Mouse (Mus musculus) CH12.LX (cell line): ENCODE measurements around the gene Catsperg2. TPM values are rescaled to one million over a fixed set of nuclear protein-coding genes. Genes with fewer than 3 reads are reported as not detected.

Experiments used
- DNase-seq: peaks from one replicate; pipeline ENCODE4 v3.0.0-alpha.2; 2013; ENCODE audit errors: extremely low read depth
- H3K27ac ChIP-seq: 2 replicates; pipeline ENCODE4 v1.5.1; 2012; ENCODE audit warnings: low read depth, mild to moderate bottlenecking, control low read depth, moderate library complexity; ENCODE audit not compliant: insufficient read depth
- H3K27me3 ChIP-seq: replicated peaks from 2 replicates; pipeline ENCODE3; 2012; ENCODE audit warnings: inconsistent platforms
- H3K36me3 ChIP-seq, 2 experiments: replicated peaks in 1 of 2; 2 replicates each; pipeline versions ENCODE3 to v1.6.1; 2012; ENCODE audit warnings: inconsistent platforms in 1 of 2, low read length in 1 of 2, mild to moderate bottlenecking in 1 of 2, mixed read lengths in 1 of 2, moderate library complexity in 1 of 2; ENCODE audit not compliant: control insufficient read depth in 1 of 2, insufficient read depth in 1 of 2
- H3K4me1 ChIP-seq, 2 experiments: 2 replicates each; pipeline ENCODE4 v1.6.1; 2012; ENCODE audit warnings: inconsistent platforms in 1 of 2, moderate library complexity in 1 of 2; ENCODE audit not compliant: insufficient read depth in 2 of 2, control insufficient read depth in 1 of 2
- H3K4me2 ChIP-seq: 2 replicates; pipeline ENCODE4 v1.6.1; 2012; ENCODE audit warnings: low read depth, mild to moderate bottlenecking, control low read depth; ENCODE audit not compliant: poor library complexity, insufficient read depth, severe bottlenecking
- H3K4me3 ChIP-seq, 3 experiments: fragments of 150-350 bp in 1 of 3; sonication (generic) in 1 of 3; replicated peaks in 1 of 3; 2 replicates each; pipeline versions ENCODE3 to v1.5.1; 2011 to 2012; ENCODE audit warnings: low read depth in 2 of 3, low read length in 2 of 3, mild to moderate bottlenecking in 2 of 3, moderate library complexity in 2 of 3, control low read depth in 1 of 3, improper control_type of control experiment in 1 of 3, inconsistent platforms in 1 of 3, mixed read lengths in 1 of 3; ENCODE audit not compliant: poor library complexity in 1 of 3
- H3K79me2 ChIP-seq: replicated peaks from 2 replicates; pipeline ENCODE4 v1.6.1; 2012; ENCODE audit warnings: mild to moderate bottlenecking, moderate library complexity; ENCODE audit not compliant: control insufficient read depth, poor library complexity, insufficient read depth, severe bottlenecking; ENCODE audit errors: extremely low read depth
- H3K9ac ChIP-seq: 2 replicates; pipeline ENCODE4 v1.6.1; 2012; ENCODE audit warnings: low read depth, mild to moderate bottlenecking, control low read depth, moderate library complexity; ENCODE audit not compliant: insufficient read depth
- H3K9me3 ChIP-seq: replicated peaks from 2 replicates; pipeline ENCODE3; 2012; ENCODE audit warnings: low read length, inconsistent platforms, mixed read lengths
- BHLHE40 ChIP-seq: IDR thresholded peaks from 2 replicates; pipeline ENCODE4 v1.6.1; 2011; ENCODE audit warnings: mild to moderate bottlenecking, low read depth, low read length, improper control_type of control experiment
- CHD1 ChIP-seq: IDR thresholded peaks from 2 replicates; pipeline ENCODE4 v1.6.1; 2012; ENCODE audit warnings: low read depth, low read length, improper control_type of control experiment, inconsistent platforms
- CHD2 ChIP-seq: IDR thresholded peaks from 2 replicates; pipeline ENCODE4 v1.6.1; 2011; ENCODE audit warnings: low read length, improper control_type of control experiment
- CTCF ChIP-seq, 2 experiments: IDR thresholded peaks in 1 of 2; conservative IDR thresholded peaks in 1 of 2; 2 replicates each; pipeline ENCODE4 v1.5.1; 2011 to 2012; ENCODE audit warnings: low read depth in 2 of 2, low read length in 2 of 2, improper control_type of control experiment in 1 of 2, inconsistent platforms in 1 of 2, mild to moderate bottlenecking in 1 of 2, moderate library complexity in 1 of 2
- ELF1 ChIP-seq: IDR thresholded peaks from 2 replicates; pipeline ENCODE4 v1.6.1; 2014; ENCODE audit warnings: low read depth, mild to moderate bottlenecking, inconsistent platforms, low read length, improper control_type of control experiment
- EP300 ChIP-seq: IDR thresholded peaks from 2 replicates; pipeline ENCODE4 v1.6.1; 2011; ENCODE audit warnings: low read length, improper control_type of control experiment
- ETS1 ChIP-seq: conservative IDR thresholded peaks from 2 replicates; pipeline ENCODE4 v1.6.1; 2012; ENCODE audit warnings: low read depth, mild to moderate bottlenecking, inconsistent platforms, low read length, improper control_type of control experiment, moderate library complexity
- HCFC1 ChIP-seq: IDR thresholded peaks from 2 replicates; pipeline ENCODE4 v1.6.1; 2012; ENCODE audit warnings: low read depth, mild to moderate bottlenecking, inconsistent platforms, low read length, improper control_type of control experiment
- IRF4 ChIP-seq: IDR thresholded peaks from 2 replicates; pipeline ENCODE4 v1.6.1; 2014; ENCODE audit warnings: low read depth, mild to moderate bottlenecking, inconsistent platforms, low read length, improper control_type of control experiment
- JUND ChIP-seq: conservative IDR thresholded peaks from 2 replicates; pipeline ENCODE4 v1.6.1; 2011; ENCODE audit warnings: low read depth, low read length, improper control_type of control experiment
- KAT2A ChIP-seq: IDR thresholded peaks from 2 replicates; pipeline ENCODE4 v1.6.1; 2012; ENCODE audit warnings: low read length, improper control_type of control experiment, inconsistent platforms; ENCODE audit not compliant: insufficient replicate concordance
- MAFK ChIP-seq: IDR thresholded peaks from 2 replicates; pipeline ENCODE4 v1.6.1; 2011; ENCODE audit warnings: low read length, improper control_type of control experiment; ENCODE audit not compliant: insufficient replicate concordance
- MAX ChIP-seq: IDR thresholded peaks from 2 replicates; pipeline ENCODE4 v1.6.1; 2011; ENCODE audit warnings: low read length, improper control_type of control experiment
- MAZ ChIP-seq: IDR thresholded peaks from 2 replicates; pipeline ENCODE4 v1.6.1; 2012; ENCODE audit warnings: low read depth, mild to moderate bottlenecking, inconsistent platforms, low read length, improper control_type of control experiment, moderate library complexity
- MEF2A ChIP-seq: IDR thresholded peaks from 2 replicates; pipeline ENCODE4 v1.6.1; 2014; ENCODE audit warnings: low read depth, mild to moderate bottlenecking, inconsistent platforms, low read length, improper control_type of control experiment, borderline replicate concordance
- MXI1 ChIP-seq: IDR thresholded peaks from 2 replicates; pipeline ENCODE4 v1.6.1; 2011; ENCODE audit warnings: mild to moderate bottlenecking, low read depth, low read length, improper control_type of control experiment
- MYC ChIP-seq: IDR thresholded peaks from 2 replicates; pipeline ENCODE4 v1.6.1; 2011; ENCODE audit warnings: low read depth, mild to moderate bottlenecking, improper control_type of control experiment, low read length
- NELFE ChIP-seq: IDR thresholded peaks from 2 replicates; pipeline ENCODE4 v1.6.1; 2011; ENCODE audit warnings: low read depth, low read length, improper control_type of control experiment
- PAX5 ChIP-seq: IDR thresholded peaks from 2 replicates; pipeline ENCODE4 v1.6.1; 2012; ENCODE audit warnings: low read length, inconsistent platforms, mixed read lengths
- POLR2A ChIP-seq: IDR thresholded peaks from 2 replicates; pipeline ENCODE4 v1.6.1; 2011; ENCODE audit warnings: low read depth, mild to moderate bottlenecking, improper control_type of control experiment, low read length
- POLR2AphosphoS2 ChIP-seq: IDR thresholded peaks from 2 replicates; pipeline ENCODE4 v1.6.1; 2011; ENCODE audit warnings: low read depth, low read length, improper control_type of control experiment
- RCOR1 ChIP-seq: conservative IDR thresholded peaks from 2 replicates; pipeline ENCODE4 v1.6.1; 2012; ENCODE audit warnings: low read depth, mild to moderate bottlenecking, inconsistent platforms, low read length, improper control_type of control experiment
- SIN3A ChIP-seq: IDR thresholded peaks from 2 replicates; pipeline ENCODE4 v1.6.1; 2012; ENCODE audit warnings: low read length, improper control_type of control experiment, inconsistent platforms
- TBP ChIP-seq: conservative IDR thresholded peaks from 2 replicates; pipeline ENCODE4 v1.6.1; 2011; ENCODE audit warnings: low read depth, low read length, improper control_type of control experiment
- TCF12 ChIP-seq: IDR thresholded peaks from 2 replicates; pipeline ENCODE4 v1.6.1; 2014; ENCODE audit warnings: low read depth, mild to moderate bottlenecking, inconsistent platforms, low read length, improper control_type of control experiment
- UBTF ChIP-seq: IDR thresholded peaks from 2 replicates; pipeline ENCODE4 v1.6.1; 2012; ENCODE audit warnings: low read depth, mild to moderate bottlenecking, inconsistent platforms, low read length, improper control_type of control experiment, moderate library complexity
- USF1 ChIP-seq: IDR thresholded peaks from 2 replicates; pipeline ENCODE4 v1.6.1; 2014; ENCODE audit warnings: low read depth, mild to moderate bottlenecking, inconsistent platforms, low read length, improper control_type of control experiment
- USF2 ChIP-seq: conservative IDR thresholded peaks from 2 replicates; pipeline ENCODE4 v1.6.1; 2011; ENCODE audit warnings: low read depth, low read length, improper control_type of control experiment
- ZC3H11A ChIP-seq: IDR thresholded peaks from 2 replicates; pipeline ENCODE4 v1.6.1; 2012; ENCODE audit warnings: low read depth, mild to moderate bottlenecking, inconsistent platforms, low read length, improper control_type of control experiment
- ZKSCAN1 ChIP-seq: IDR thresholded peaks from 2 replicates; pipeline ENCODE4 v1.6.1; 2012; ENCODE audit warnings: low read depth, inconsistent platforms, low read length, improper control_type of control experiment, borderline replicate concordance
- ZMIZ1 ChIP-seq: IDR thresholded peaks from 2 replicates; pipeline ENCODE4 v1.6.1; 2012; ENCODE audit warnings: low read depth, mild to moderate bottlenecking, inconsistent platforms, low read length, improper control_type of control experiment
- ZNF384 ChIP-seq: IDR thresholded peaks from 2 replicates; pipeline ENCODE4 v1.6.1; 2012; ENCODE audit warnings: low read depth, low read length, improper control_type of control experiment, inconsistent platforms
- dilution Hi-C: fragments of 300-500 bp; cut with MboI; formaldehyde crosslinking; loops from 2 replicates; pipeline ENCODE4 v1.14.3; 2020; ENCODE audit warnings: low sequenced_read_pairs; ENCODE audit not compliant: extremely low pct_unique_long_range_greater_than_20kb, extremely low pct_ligation_motif_present
- in situ Hi-C: fragments of 300-500 bp; cut with MboI; formaldehyde crosslinking; loops from 3 replicates; pipeline ENCODE4 v1.14.3; 2019; ENCODE audit warnings: low sequenced_read_pairs, low pct_ligation_motif_present, low pct_unique_long_range_greater_than_20kb, mixed read lengths
- polyA plus RNA-seq: library from polyadenylated mRNA; unstranded; fragments of >175 nt; gene quantifications from 2 replicates; pipeline ENCODE4 v1.2.1, GENCODE M21; 2012; ENCODE audit warnings: low read depth; ENCODE audit not compliant: insufficient read length
- total RNA-seq, 2 experiments: library from RNA; depleted of rRNA; stranded (reverse); fragments of 300-350 nt in 1 of 2; fragments of >200 nt in 1 of 2; gene quantifications; 2 replicates each; pipeline ENCODE4 v1.2.3; 2012 to 2014

Catsperg2 gene
- total and polyA plus RNA-seq, 3 experiments, result 0.04 TPM; not detected in 2

- TF ChIP-seq MXI1 (peak; percentile 85; the same call in 1 of the 2 replicates), TCF12 (peak; percentile 75), POLR2A (peak; percentile 84), POLR2AphosphoS2 (peak; percentile 83; the same call in 1 of the 2 replicates), TBP (peak; percentile 98), IRF4 (peak; percentile 80), EP300 (peak; percentile 4; the same call in 1 of the 2 replicates), ETS1 (peak; percentile 56), RCOR1 (0 out of 2 replicates have a peak, but pooled peaks have one; percentile 15)
These were observed 41.5 kb upstream of the Catsperg2 start, which contains the start of gene Zfp84 (continued) for GRCm38 (mm10) chr7:29768090-29768900.

- DNase-seq, result peak; percentile 84
- H3K4me1 ChIP-seq, result peaks cover 2 to 41% of the 10 kb centered on the region in 2 experiments; a peak in 3 of 4 replicates
- dilution Hi-C loops (no loop called here), in situ Hi-C loops (loop anchor here (5.0 kb wide), 1 partner anchor 40 kb away; the partner anchor contains the start of gene Catsperg2)
- peaks cover 9 to 21% of the 10 kb centered on the region in 2 experiments for H3K36me3 ChIP-seq
- H3K4me2 ChIP-seq, result peak overlapping the region; percentile 53
- peak overlapping the region; percentile 55 to 58 (median 58) for H3K4me3 ChIP-seq
- peak overlapping the region; percentile 82 for H3K9ac ChIP-seq
- H3K9me3 ChIP-seq, result peaks cover 3% of the 10 kb centered on the region
- peaks cover 23% of the 10 kb centered on the region for H3K79me2 ChIP-seq
- peak overlapping the region; percentile 8; the same call in 1 of the 2 replicates for H3K27ac ChIP-seq
- H3K27me3 ChIP-seq, result no peaks in the 10 kb centered on the region
- TF ChIP-seq MYC, result peak; percentile 67; the same call in 1 of the 2 replicates
- peak; percentile 24; the same call in 1 of the 2 replicates for TF ChIP-seq MAFK
- peak; percentile 88; the same call in 1 of the 2 replicates for TF ChIP-seq KAT2A
- TF ChIP-seq RCOR1, result no peak
- TF ChIP-seq UBTF, result no peak
- TF ChIP-seq CHD1, result no peak
- TF ChIP-seq POLR2A, result peak; percentile 60
- peak; percentile 53 for TF ChIP-seq TCF12
- TF ChIP-seq USF2, result no peak
- TF ChIP-seq MEF2A, result peak; percentile 16; the same call in 1 of the 2 replicates
- TF ChIP-seq SIN3A, result peak; percentile 58; the same call in 1 of the 2 replicates
- no peak for TF ChIP-seq ETS1
- TF ChIP-seq ZNF384, result no peak
- 0 out of 2 replicates have a peak, but pooled peaks have one; percentile 38 for TF ChIP-seq ELF1
- 0 out of 2 replicates have a peak, but pooled peaks have one; percentile 55 for TF ChIP-seq ZMIZ1
- TF ChIP-seq ZC3H11A, result no peak
- peak; percentile 61 for TF ChIP-seq JUND
- no peak for TF ChIP-seq EP300
- 0 out of 2 replicates have a peak, but pooled peaks have one; percentile 29 for TF ChIP-seq BHLHE40
- no peak for TF ChIP-seq USF1
- peak; percentile 69; the same call in 1 of the 2 replicates for TF ChIP-seq MXI1
- TF ChIP-seq MAZ, result no peak
- TF ChIP-seq ZKSCAN1, result no peak
- TF ChIP-seq HCFC1, result peak; percentile 94
- TF ChIP-seq IRF4, result peak; percentile 55
- TF ChIP-seq PAX5, result no peak
- peak; percentile 36; the same call in 1 of the 2 replicates for TF ChIP-seq CHD2
- peak; percentile 66 for TF ChIP-seq MAX
- TF ChIP-seq NELFE, result peak; percentile 55; the same call in 1 of the 2 replicates
- no peak for TF ChIP-seq CTCF (conservative IDR thresholded peaks at IDR 0.05 in 1 of 2, IDR thresholded peaks at IDR 0.05 in 1 of 2; ENCODE audit: low read depth in 2 of 2, low read length in 2 of 2)
These were observed 40.3 kb upstream of the Catsperg2 start for GRCm38 (mm10) chr7:29767058-29767686.
